Mouse (Mus musculus) left cerebral cortex, adult 2 months (tissue): ENCODE data around the gene Rnf113a2. TPM values are rescaled to one million over a fixed set of nuclear protein-coding genes. Genes with fewer than 3 reads are reported as not detected.
A peak's percentile ranks its signal among the peaks of the same experiment; 100 is the strongest.

ENCODE experiments used
- DNase-seq, 2 experiments: peaks; one replicate each; pipeline ENCODE4 v3.0.0; 2021 to 2022; ENCODE audit warnings: low spot score in 2 of 2, mixed read lengths in 1 of 2; ENCODE audit errors: extremely low spot score in 1 of 2
- H3K27ac ChIP-seq: fragments of 200-600 bp; 2 replicates; pipeline ENCODE4 v1.8.1; 2022
- H3K4me3 ChIP-seq: fragments of 200-600 bp; 2 replicates; pipeline ENCODE4 v1.8.1; 2022
- CTCF ChIP-seq: fragments of 200-600 bp; IDR thresholded peaks from 2 replicates; pipeline ENCODE4 v1.8.1; 2022; ENCODE audit warnings: antibody characterized with exemption, mild to moderate bottlenecking, moderate library complexity
- intact Hi-C: fragments of 180-260 bp; cut with DNase I; formaldehyde crosslinking; loops from one replicate; pipeline ENCODE4 v1.15.1; 2025
- long read RNA-seq, 2 experiments: library from polyadenylated mRNA; stranded (forward); transcript quantifications; one replicate each; pipeline ENCODE4 v2.0.0; 2021; ENCODE audit warnings: borderline mapping rate in 2 of 2
- total RNA-seq, 2 experiments: library from RNA; stranded (reverse); gene quantifications; 2 replicates each; pipeline ENCODE4 v1.2.3; 2021

Rnf113a2 gene
- total RNA-seq, result 10 to 100 TPM; 11.3 to 11.8 TPM
- long read RNA-seq, experiment 1, transcript Rnf113a2-201 (1 exons, 1,383 nt), result major isoform, 8 of 8 reads
- long read RNA-seq, experiment 1, partial matches to known transcripts, result 0 of 8 reads
- long read RNA-seq, experiment 1, other reads (novel, unspliced or antisense), result 0 of 8 reads
- long read RNA-seq, experiment 2, partial matches to known transcripts, result 0 of 2 reads
- long read RNA-seq, experiment 2, other reads (novel, unspliced or antisense), result 0 of 2 reads

GRCm38 (mm10) chr12:84416834-84417604 lies at the start of gene Rnf113a2:
Gene Rnf113a2 (plus strand): TSS chr12:84417196.
- Histone ChIP-seq H3K4me3 (peak within 1 kb of the TSS; percentile 64), H3K27ac (peak within 1 kb of the TSS; percentile 33)
- no peak for TF ChIP-seq CTCF
- intact Hi-C loops, result no loop called here
- peak; percentile 84 to 88 for DNase-seq

GRCm38 (mm10) chr12:84371647-84372046 lies 45.3 kb upstream of the Rnf113a2 start:
- intact Hi-C loops, result no loop called here
- no peak for DNase-seq

GRCm38 (mm10) chr12:84373831-84374481 lies 43.0 kb upstream of the Rnf113a2 start:
- no peak for TF ChIP-seq CTCF
- Histone ChIP-seq H3K27ac (no peak overlapping the region), H3K4me3 (no peak overlapping the region)
- no peak for DNase-seq
- intact Hi-C loops, result no loop called here

More at GRCm38 (mm10) chr12:84371647-84372046, 45.3 kb upstream of the Rnf113a2 start:
- Histone ChIP-seq H3K27ac (no peak overlapping the region), H3K4me3 (no peak overlapping the region)
- TF ChIP-seq CTCF, result no peak

DNA sequence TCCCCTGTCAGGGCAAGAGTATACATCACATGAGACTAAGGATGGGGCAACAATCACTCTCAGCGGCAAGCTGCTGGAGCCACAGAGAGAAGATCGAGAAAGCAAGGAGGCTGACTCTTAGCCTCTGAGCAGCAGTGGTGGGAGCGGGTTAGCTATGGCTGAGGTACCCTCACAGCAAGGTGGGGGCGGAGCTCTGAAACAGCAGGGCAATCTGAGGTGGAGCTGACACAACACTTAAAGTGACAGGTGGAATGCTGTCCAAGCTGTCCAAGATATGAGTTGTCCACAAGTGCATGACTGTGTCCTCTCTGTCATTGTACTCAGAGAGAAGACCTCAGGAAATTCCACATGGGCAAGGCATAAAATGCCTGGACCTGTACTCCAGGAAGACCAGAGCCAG lies 34.6 kb upstream of the Rnf113a2 start:
- H3K27ac ChIP-seq, result no peak overlapping the region
- intact Hi-C loops, result no loop called here
- no peak for TF ChIP-seq CTCF
- DNase-seq, result no peak
- H3K4me3 ChIP-seq, result no peak overlapping the region

DNA sequence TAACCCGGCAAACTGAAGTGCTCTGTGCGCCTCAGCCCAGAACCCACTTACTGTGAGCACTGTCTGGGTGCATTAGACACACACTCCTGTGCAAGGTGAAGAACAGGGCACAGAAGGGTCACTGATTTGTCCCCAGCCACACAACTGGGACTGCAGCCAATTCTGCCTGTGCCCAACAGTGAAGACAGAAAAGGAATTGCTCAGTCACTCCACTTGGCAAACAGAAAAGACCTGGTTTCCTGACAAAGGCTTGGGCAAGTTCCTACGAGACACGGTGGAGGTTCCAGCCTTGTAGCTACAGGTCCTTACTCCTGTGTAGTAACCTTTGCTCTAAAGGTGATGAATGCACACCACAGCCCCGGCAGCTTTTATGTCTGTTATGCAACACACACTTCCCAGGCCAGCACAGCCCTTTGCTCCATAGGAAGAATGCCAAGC lies 32.3 kb upstream of the Rnf113a2 start:
- H3K4me3 ChIP-seq, result no peak overlapping the region
- intact Hi-C loops, result no loop called here
- H3K27ac ChIP-seq, result no peak overlapping the region
- no peak for DNase-seq
- no peak for TF ChIP-seq CTCF

DNA sequence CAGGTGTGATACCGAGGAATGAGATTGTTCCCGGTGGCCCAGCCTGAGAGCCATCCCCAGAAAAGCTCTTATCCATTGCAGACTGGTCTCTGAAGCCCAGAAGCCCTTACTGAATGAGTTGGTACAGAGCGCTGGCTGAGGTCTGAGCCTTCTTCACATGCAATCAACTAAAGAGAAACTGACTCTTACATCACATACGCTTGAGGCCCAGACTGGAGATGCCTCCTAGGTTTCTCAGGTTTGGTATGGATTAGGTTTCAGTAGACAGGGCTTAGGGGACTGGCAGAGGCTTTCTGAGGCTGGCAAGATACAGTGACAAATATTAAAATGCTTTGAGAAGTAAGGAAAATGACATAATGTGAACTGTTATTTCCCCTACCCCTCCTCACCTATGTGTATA lies 31.6 kb upstream of the Rnf113a2 start:
- no peak for TF ChIP-seq CTCF
- Histone ChIP-seq H3K4me3 (no peak overlapping the region), H3K27ac (no peak overlapping the region)
- no peak for DNase-seq
- intact Hi-C loops, result no loop called here

DNA sequence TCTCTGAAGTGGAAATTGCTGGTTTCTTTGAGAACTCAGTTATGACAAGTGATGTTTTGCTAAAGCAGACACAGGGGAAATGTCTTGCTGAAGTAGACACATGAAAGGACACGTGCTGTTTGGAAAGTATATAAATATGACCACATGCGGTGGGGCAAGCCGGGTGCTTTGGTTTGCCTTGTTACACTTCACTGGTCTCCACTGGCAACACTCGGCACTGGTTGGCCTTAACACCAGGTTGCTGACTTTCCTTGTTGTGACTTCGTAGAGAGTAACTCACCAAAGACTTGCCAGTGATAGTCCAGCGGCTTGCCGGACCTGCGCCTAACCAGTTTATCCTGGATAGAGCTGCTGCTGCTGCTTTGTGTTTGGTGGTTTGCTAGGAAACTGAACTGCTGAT lies 28.9 kb upstream of the Rnf113a2 start:
- intact Hi-C loops, result no loop called here
- TF ChIP-seq CTCF, result no peak
- no peak for DNase-seq
- H3K4me3 ChIP-seq, result no peak overlapping the region
- no peak overlapping the region for H3K27ac ChIP-seq

DNA sequence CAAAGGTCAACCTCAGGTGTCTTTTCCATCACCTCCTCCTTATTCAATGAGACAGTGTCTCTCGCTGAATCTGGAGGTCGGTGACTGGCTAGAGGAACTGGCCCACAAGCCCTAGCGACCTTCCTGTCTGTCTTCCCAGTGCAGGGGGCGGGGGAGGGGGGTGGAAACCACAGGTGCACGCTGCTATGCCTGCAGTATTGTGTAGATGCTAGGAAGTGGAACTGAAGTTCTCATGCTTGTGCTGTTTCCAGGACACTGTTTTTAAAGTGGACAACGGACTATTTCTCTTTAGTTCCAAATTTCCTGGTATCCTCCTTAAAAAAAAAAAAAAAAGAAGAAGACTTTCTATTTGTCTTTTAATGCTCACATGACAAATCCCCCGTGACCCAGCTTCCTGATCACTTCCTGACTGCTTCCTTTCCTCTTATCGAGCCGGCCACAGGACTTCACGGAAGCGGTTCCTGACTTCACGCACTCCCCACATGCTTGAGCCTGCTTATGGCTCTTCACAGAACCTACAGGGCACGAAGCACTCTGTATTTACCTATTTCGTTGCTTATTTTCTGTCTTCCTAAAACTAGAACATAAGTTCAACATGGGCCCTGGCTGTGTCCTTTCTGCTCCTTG lies 28.1 kb upstream of the Rnf113a2 start:
- Histone ChIP-seq H3K4me3 (no peak overlapping the region), H3K27ac (no peak overlapping the region)
- no peak for DNase-seq
- intact Hi-C loops, result no loop called here
- no peak for TF ChIP-seq CTCF

- Histone ChIP-seq H3K27ac (no peak overlapping the region), H3K4me3 (no peak overlapping the region)
- intact Hi-C loops, result no loop called here
- DNase-seq, result no peak
- TF ChIP-seq CTCF, result no peak
Observed at GRCm38 (mm10) chr12:84390336-84390735, 26.7 kb upstream of the Rnf113a2 start.

DNA sequence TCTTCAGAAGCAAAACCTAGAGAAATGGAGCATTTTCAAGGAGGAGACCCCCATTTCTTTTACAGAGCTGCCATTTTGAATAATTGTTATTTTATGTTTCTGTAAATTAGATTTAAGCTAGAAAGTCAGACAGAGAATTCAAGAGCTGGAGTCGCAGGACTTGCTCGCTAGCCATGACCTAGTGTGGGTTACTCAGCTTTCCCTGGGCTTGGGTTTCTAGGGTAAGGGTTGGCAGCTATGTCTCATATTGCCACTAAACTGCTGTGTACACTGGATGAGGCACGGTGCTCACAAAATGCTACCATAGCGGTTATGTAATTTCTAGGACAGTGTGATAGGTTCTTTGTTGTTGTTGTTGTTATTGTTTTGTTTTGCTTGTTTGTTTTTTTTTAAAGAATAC lies 24.3 kb upstream of the Rnf113a2 start:
- TF ChIP-seq CTCF, result no peak
- intact Hi-C loops, result no loop called here
- no peak overlapping the region for H3K4me3 ChIP-seq
- no peak for DNase-seq
- H3K27ac ChIP-seq, result no peak overlapping the region

DNA sequence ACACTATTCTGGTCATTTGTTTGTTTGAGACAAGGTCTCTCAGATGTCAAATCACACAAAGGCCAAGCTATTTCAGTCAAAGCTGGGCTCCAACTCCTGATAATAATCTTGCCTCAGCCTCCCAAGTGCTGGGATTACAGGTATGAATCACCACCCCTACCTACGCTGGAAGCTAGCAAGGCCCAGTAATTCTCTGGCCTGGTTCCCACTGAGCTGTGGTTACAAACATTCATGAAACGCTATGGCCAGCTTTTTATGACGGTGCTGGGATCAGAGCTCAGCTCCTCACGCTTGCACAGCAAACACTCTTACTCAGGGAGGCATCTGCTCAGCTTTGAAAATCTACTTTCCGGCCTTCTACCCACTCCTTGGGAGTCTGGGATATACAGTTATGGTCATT lies 23.1 kb upstream of the Rnf113a2 start:
- TF ChIP-seq CTCF, result no peak
- no peak overlapping the region for H3K4me3 ChIP-seq
- intact Hi-C loops, result no loop called here
- DNase-seq, result no peak
- no peak overlapping the region for H3K27ac ChIP-seq

- Histone ChIP-seq H3K27ac (no peak overlapping the region), H3K4me3 (no peak overlapping the region)
- TF ChIP-seq CTCF, result no peak
- DNase-seq, result no peak
- intact Hi-C loops, result no loop called here
Observed at GRCm38 (mm10) chr12:84396947-84397679, 19.9 kb upstream of the Rnf113a2 start.
